Mouse (Mus musculus) neural tube, embryonic 11.5 days (tissue): Measurements from ENCODE around the gene Agfg1. TPM values are rescaled to one million over a fixed set of nuclear protein-coding genes. Genes with fewer than 3 reads are reported as not detected.
"Not testable (repeated sequence)": the region's sequence is repeated elsewhere in the genome, so short reads cannot be mapped to it uniquely, and the experiment has no call there.

ENCODE experiments used
- ATAC-seq: fragments of 200-750 bp; cut with Nextera tagmentation; 2 replicates; pipeline ENCODE4 v1.8.0; 2017; ENCODE audit warnings: moderate number of reproducible peaks, mild to moderate bottlenecking, moderate TSS enrichment, moderate library complexity; ENCODE audit not compliant: insufficient read depth, low FRiP score, low TSS enrichment
- DNase-seq: peaks from one replicate; pipeline ENCODE4 v3.0.0-alpha.2; 2015; ENCODE audit warnings: low spot score
- H3K27ac ChIP-seq: fragments of 300-500 bp; sonication (generic); 2 replicates; pipeline ENCODE4 v1.5.1; 2014; ENCODE audit warnings: low read depth, mild to moderate bottlenecking, low read length
- H3K27me3 ChIP-seq: fragments of 300-500 bp; sonication (generic); 2 replicates; pipeline ENCODE4 v1.6.1; 2014; ENCODE audit warnings: mild to moderate bottlenecking, low read length, mixed read lengths; ENCODE audit not compliant: control insufficient read depth, insufficient read depth
- H3K36me3 ChIP-seq: fragments of 300-500 bp; sonication (generic); 2 replicates; pipeline ENCODE4 v1.6.1; 2014; ENCODE audit warnings: mild to moderate bottlenecking, low read length, moderate library complexity, mixed read lengths; ENCODE audit not compliant: control insufficient read depth, insufficient read depth
- H3K4me1 ChIP-seq: fragments of 300-500 bp; sonication (generic); 2 replicates; pipeline ENCODE4 v1.6.1; 2014; ENCODE audit warnings: low read length, mixed read lengths; ENCODE audit not compliant: control insufficient read depth, insufficient read depth
- H3K4me2 ChIP-seq: fragments of 300-500 bp; sonication (generic); 2 replicates; pipeline ENCODE4 v1.6.1; 2014; ENCODE audit warnings: low read depth, mild to moderate bottlenecking, moderate library complexity
- H3K4me3 ChIP-seq: fragments of 300-500 bp; sonication (generic); 2 replicates; pipeline ENCODE4 v1.5.1; 2014; ENCODE audit warnings: low read depth, low read length
- H3K9ac ChIP-seq: fragments of 300-500 bp; sonication (generic); 2 replicates; pipeline ENCODE4 v1.6.1; 2014; ENCODE audit warnings: mild to moderate bottlenecking, low read length
- H3K9me3 ChIP-seq: fragments of 300-500 bp; sonication (generic); 2 replicates; pipeline ENCODE4 v1.6.1; 2016; ENCODE audit warnings: low read length; ENCODE audit not compliant: control insufficient read depth
- WGBS: fragments of 180-500 bp; shearing (Covaris S2); extraction: QIAGEN DNeasy Blood & Tissue Kit; methylation state at CpG from one replicate; pipeline ENCODE4 v1.1.7; 2014; 5-methylcytosine and 5-hydroxymethylcytosine counted together
- polyA plus RNA-seq: library from polyadenylated mRNA; unstranded; fragments of >200 nt; fragmentation: Nextera tagmentation; extraction: Ambion mirVana; gene quantifications from 2 replicates; pipeline ENCODE4 v1.2.1, GENCODE M21; 2014

The Agfg1 gene
- polyA plus RNA-seq, 1 experiment from 2014 or later = 58.4 TPM

GRCm38 (mm10) chr1:82901201-82901600 lies 61.9 kb downstream of the Agfg1 start:
- Histone ChIP-seq H3K4me3 (no peak overlapping the region), H3K27ac (no peak overlapping the region), H3K36me3 (no peaks in the 10 kb centered on the region; the same call in 1 of the 2 replicates), H3K4me2 (no peak overlapping the region), H3K4me1 (no peaks in the 10 kb centered on the region), H3K9ac (no peak overlapping the region), H3K9me3 (no peaks in the 10 kb centered on the region), H3K27me3 (no peaks in the 10 kb centered on the region)
- no peak for DNase-seq
- ATAC-seq = no peak
- WGBS = 93% methylated on average over 3 of the region's 3 CpGs

GRCm38 (mm10) chr1:82905886-82906285 lies 66.6 kb downstream of the Agfg1 start:
- no peaks in the 10 kb centered on the region for H3K27me3 ChIP-seq
- no peak overlapping the region for H3K4me3 ChIP-seq
- ATAC-seq = no peak
- H3K9ac ChIP-seq = no peak overlapping the region
- 76% methylated on average over 3 of the region's 3 CpGs for WGBS
- DNase-seq = no peak
- no peak overlapping the region for H3K27ac ChIP-seq
- H3K4me1 ChIP-seq = no peaks in the 10 kb centered on the region
- no peak overlapping the region for H3K4me2 ChIP-seq
- no peaks in the 10 kb centered on the region for H3K36me3 ChIP-seq
- no peaks in the 10 kb centered on the region for H3K9me3 ChIP-seq

- Histone ChIP-seq H3K36me3 (no peaks in the 10 kb centered on the region), H3K9me3 (no peaks in the 10 kb centered on the region), H3K4me2 (no peak within 1 kb of the TSS), H3K9ac (no peak within 1 kb of the TSS), H3K27ac (no peak within 1 kb of the TSS), H3K4me1 (no peaks in the 10 kb centered on the region), H3K4me3 (no peak within 1 kb of the TSS), H3K27me3 (no peaks in the 10 kb centered on the region)
- ATAC-seq (no peak), DNase-seq (no peak)
- WGBS = 84% methylated on average over 3 of the region's 3 CpGs
Measured at GRCm38 (mm10) chr1:82913025-82913424, 73.7 kb downstream of the Agfg1 start, which contains the start of gene A030005L19Rik. TSS of gene A030005L19Rik (plus strand) at chr1:82913325.

GRCm38 (mm10) chr1:82913434-82913833 lies 74.2 kb downstream of the Agfg1 start:
- not testable (repeated sequence) for ATAC-seq, H3K36me3 ChIP-seq, H3K27ac ChIP-seq, H3K9me3 ChIP-seq, H3K4me3 ChIP-seq, H3K9ac ChIP-seq, DNase-seq, H3K27me3 ChIP-seq, H3K4me2 ChIP-seq, H3K4me1 ChIP-seq
- WGBS = 89% methylated on average over 5 of the region's 5 CpGs

GRCm38 (mm10) chr1:82924650-82925049 lies 85.4 kb downstream of the Agfg1 start, which contains the start of gene A030014E15Rik:
TSS of gene A030014E15Rik (plus strand) at chr1:82924917.
- Histone ChIP-seq H3K4me2 (no peak within 1 kb of the TSS), H3K27ac (no peak within 1 kb of the TSS), H3K36me3 (no peaks in the 10 kb centered on the region), H3K4me3 (no peak within 1 kb of the TSS), H3K9me3 (no peaks in the 10 kb centered on the region), H3K27me3 (no peaks in the 10 kb centered on the region), H3K4me1 (no peaks in the 10 kb centered on the region), H3K9ac (no peak within 1 kb of the TSS)
- 95% methylated on average over 6 of the region's 6 CpGs for WGBS
- ATAC-seq (no peak), DNase-seq (no peak)

- not testable (repeated sequence) for H3K4me1 ChIP-seq, H3K27me3 ChIP-seq, H3K27ac ChIP-seq, H3K4me3 ChIP-seq, ATAC-seq, H3K9ac ChIP-seq, H3K36me3 ChIP-seq, DNase-seq, H3K9me3 ChIP-seq, H3K4me2 ChIP-seq
- WGBS = 92% methylated on average over 1 of the region's 3 CpGs
Measured at GRCm38 (mm10) chr1:82930558-82930957, 91.3 kb downstream of the Agfg1 start.

- H3K9me3 ChIP-seq, H3K4me2 ChIP-seq, H3K27me3 ChIP-seq, H3K4me1 ChIP-seq, H3K4me3 ChIP-seq, DNase-seq, H3K9ac ChIP-seq, H3K36me3 ChIP-seq, ATAC-seq, H3K27ac ChIP-seq: not testable (repeated sequence)
- WGBS = no CpG with 5 or more reads among the region's 6 CpGs
Measured at GRCm38 (mm10) chr1:82931326-82931725, 92.0 kb downstream of the Agfg1 start, which contains the start of gene Gm6217. TSS of gene Gm6217 (minus strand) at chr1:82931399.

- no peaks in the 10 kb centered on the region for H3K36me3 ChIP-seq
- ATAC-seq (no peak), DNase-seq (no peak)
- H3K9me3 ChIP-seq = no peaks in the 10 kb centered on the region
- no peak overlapping the region for H3K9ac ChIP-seq
- WGBS = 94% methylated on average over 5 of the region's 5 CpGs
- no peak overlapping the region for H3K4me2 ChIP-seq
- no peak overlapping the region for H3K27ac ChIP-seq
- no peak overlapping the region for H3K4me3 ChIP-seq
- H3K27me3 ChIP-seq = no peaks in the 10 kb centered on the region
- no peaks in the 10 kb centered on the region for H3K4me1 ChIP-seq
Measured at GRCm38 (mm10) chr1:82938666-82939065, 99.4 kb downstream of the Agfg1 start.

GRCm38 (mm10) chr1:82942505-82942904 lies 103.2 kb downstream of the Agfg1 start:
- not testable (repeated sequence) for H3K4me1 ChIP-seq, H3K27ac ChIP-seq, ATAC-seq, DNase-seq, H3K4me2 ChIP-seq, H3K27me3 ChIP-seq, H3K36me3 ChIP-seq, H3K4me3 ChIP-seq, H3K9ac ChIP-seq, H3K9me3 ChIP-seq
- WGBS = 88% methylated on average over 1 of the region's 2 CpGs
